Mouse (Mus musculus) forebrain, embryonic 15.5 days (tissue): Measurements from ENCODE around the gene Tpsab1. TPM values are rescaled to one million over a fixed set of nuclear protein-coding genes. Genes with fewer than 3 reads are reported as not detected.

Source experiments
- ATAC-seq: fragments of 200-750 bp; cut with Nextera tagmentation; replicated peaks from 2 replicates; pipeline ENCODE4 v1.8.0; 2017; ENCODE audit warnings: mild to moderate bottlenecking, moderate TSS enrichment, moderate library complexity
- H3K27ac ChIP-seq: fragments of 300-500 bp; sonication (generic); replicated peaks from 2 replicates; pipeline ENCODE4 v1.5.1; 2015; ENCODE audit warnings: mild to moderate bottlenecking, inconsistent platforms
- H3K27me3 ChIP-seq: fragments of 300-500 bp; sonication (generic); 2 replicates; pipeline ENCODE4 v1.6.1; 2015; ENCODE audit warnings: inconsistent platforms
- H3K36me3 ChIP-seq: fragments of 300-500 bp; sonication (generic); 2 replicates; pipeline ENCODE4 v1.6.1; 2015; ENCODE audit warnings: mild to moderate bottlenecking, inconsistent platforms
- H3K4me1 ChIP-seq: fragments of 300-500 bp; sonication (generic); 2 replicates; pipeline ENCODE4 v1.6.1; 2015; ENCODE audit warnings: inconsistent platforms
- H3K4me2 ChIP-seq: fragments of 300-500 bp; sonication (generic); replicated peaks from 2 replicates; pipeline ENCODE4 v1.6.1; 2015; ENCODE audit warnings: mild to moderate bottlenecking, inconsistent platforms
- H3K4me3 ChIP-seq: fragments of 300-500 bp; sonication (generic); 2 replicates; pipeline ENCODE4 v1.5.1; 2015; ENCODE audit warnings: mild to moderate bottlenecking, inconsistent platforms
- H3K9ac ChIP-seq: fragments of 300-500 bp; sonication (generic); replicated peaks from 2 replicates; pipeline ENCODE4 v1.6.1; 2015; ENCODE audit warnings: mild to moderate bottlenecking, inconsistent platforms
- H3K9me3 ChIP-seq: fragments of 300-500 bp; sonication (generic); 2 replicates; pipeline ENCODE4 v1.6.1; 2016; ENCODE audit warnings: inconsistent platforms
- WGBS: fragments of 180-500 bp; shearing (Covaris S2); methylation state at CpG from one replicate; pipeline ENCODE4 v1.1.7; 2015; ENCODE audit warnings: mixed read lengths; 5-methylcytosine and 5-hydroxymethylcytosine counted together
- polyA plus RNA-seq: library from polyadenylated mRNA; unstranded; fragments of >200 nt; fragmentation: Nextera tagmentation; extraction: Ambion mirVana; gene quantifications from 2 replicates; pipeline ENCODE4 v1.2.1, GENCODE M21; 2015

Tpsab1 gene
- polyA plus RNA-seq, 1 experiment from 2014 or later: not detected

DNA sequence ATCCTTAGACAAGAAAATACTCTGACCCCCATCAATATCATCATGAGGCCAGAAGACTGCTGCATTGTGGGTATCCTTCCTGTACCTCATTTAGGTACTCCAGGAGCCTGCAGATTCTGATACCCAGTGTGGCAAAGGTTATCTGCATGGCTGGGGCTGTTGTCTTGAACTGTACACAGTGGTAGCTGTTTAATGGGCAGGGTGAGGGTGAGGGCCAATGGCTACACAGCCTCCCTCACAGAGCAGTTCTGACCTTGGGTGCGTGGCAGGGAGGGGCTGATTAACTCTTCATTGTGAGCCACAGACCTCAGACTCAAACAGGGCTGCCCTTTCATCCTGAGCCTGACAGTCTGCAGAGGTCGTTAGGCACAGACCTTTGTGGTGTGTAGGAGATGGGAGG lies 22.4 kb downstream of the Tpsab1 start:
- WGBS: 13% methylated on average over 2 of the region's 2 CpGs
- no peak overlapping the region for H3K4me2 ChIP-seq
- H3K9ac ChIP-seq: no peak overlapping the region
- H3K4me1 ChIP-seq: no peaks in the 10 kb centered on the region
- H3K9me3 ChIP-seq: no peaks in the 10 kb centered on the region
- no peak for ATAC-seq
- H3K36me3 ChIP-seq: no peaks in the 10 kb centered on the region
- no peak overlapping the region for H3K4me3 ChIP-seq
- H3K27me3 ChIP-seq: no peaks in the 10 kb centered on the region
- H3K27ac ChIP-seq: no peak overlapping the region

DNA sequence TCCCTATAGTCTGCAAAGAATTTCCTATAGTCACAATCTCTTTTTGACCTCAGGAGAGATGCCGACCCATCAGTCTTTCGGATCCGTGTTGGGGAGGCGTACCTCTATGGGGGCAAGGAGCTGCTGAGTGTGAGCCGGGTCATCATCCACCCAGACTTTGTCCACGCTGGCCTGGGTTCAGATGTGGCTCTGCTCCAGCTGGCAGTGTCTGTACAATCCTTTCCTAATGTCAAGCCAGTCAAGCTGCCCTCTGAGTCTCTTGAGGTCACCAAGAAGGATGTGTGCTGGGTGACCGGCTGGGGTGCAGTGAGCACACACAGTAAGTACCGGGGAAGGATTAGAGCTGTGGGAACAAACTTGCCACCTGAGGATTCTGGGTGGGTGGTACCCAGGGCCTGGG lies 24.5 kb downstream of the Tpsab1 start:
- Histone ChIP-seq H3K4me3 (no peak overlapping the region), H3K27ac (no peak overlapping the region), H3K9me3 (no peaks in the 10 kb centered on the region), H3K27me3 (no peaks in the 10 kb centered on the region), H3K4me2 (no peak overlapping the region), H3K36me3 (no peaks in the 10 kb centered on the region), H3K4me1 (no peaks in the 10 kb centered on the region), H3K9ac (no peak overlapping the region)
- no peak for ATAC-seq
- WGBS: 90% methylated on average over 8 of the region's 8 CpGs

DNA sequence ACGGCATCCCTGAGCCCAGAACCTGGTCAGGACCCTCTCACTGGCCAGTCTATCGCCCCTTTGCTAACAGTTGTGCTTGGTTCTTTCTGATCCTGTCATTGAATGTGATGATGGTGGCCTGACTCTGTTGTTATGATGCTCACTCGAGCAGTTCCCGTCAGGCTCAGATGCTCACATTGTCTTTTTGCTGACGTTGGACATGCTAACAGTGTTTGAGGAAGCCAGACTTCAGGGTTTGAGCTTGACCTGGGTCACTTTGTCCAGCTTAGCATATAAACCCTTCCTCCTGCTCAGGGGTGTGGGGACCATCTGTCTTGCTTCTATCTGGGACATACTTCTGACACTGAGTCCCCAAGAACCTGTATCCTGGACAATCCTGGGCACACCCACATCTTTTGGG lies 27.0 kb downstream of the Tpsab1 start, which contains the start of gene Prss29:
Gene Prss29, plus strand, starts transcription at position 301 of the 400 bp plus-strand sequence.
- no peak within 1 kb of the TSS for H3K4me3 ChIP-seq
- no peaks in the 10 kb centered on the region for H3K4me1 ChIP-seq
- H3K27me3 ChIP-seq: no peaks in the 10 kb centered on the region
- no peak within 1 kb of the TSS for H3K9ac ChIP-seq
- H3K27ac ChIP-seq: no peak within 1 kb of the TSS
- H3K4me2 ChIP-seq: no peak within 1 kb of the TSS
- H3K9me3 ChIP-seq: no peaks in the 10 kb centered on the region
- 79% methylated on average over 5 of the region's 5 CpGs for WGBS
- H3K36me3 ChIP-seq: no peaks in the 10 kb centered on the region
- no peak for ATAC-seq

DNA sequence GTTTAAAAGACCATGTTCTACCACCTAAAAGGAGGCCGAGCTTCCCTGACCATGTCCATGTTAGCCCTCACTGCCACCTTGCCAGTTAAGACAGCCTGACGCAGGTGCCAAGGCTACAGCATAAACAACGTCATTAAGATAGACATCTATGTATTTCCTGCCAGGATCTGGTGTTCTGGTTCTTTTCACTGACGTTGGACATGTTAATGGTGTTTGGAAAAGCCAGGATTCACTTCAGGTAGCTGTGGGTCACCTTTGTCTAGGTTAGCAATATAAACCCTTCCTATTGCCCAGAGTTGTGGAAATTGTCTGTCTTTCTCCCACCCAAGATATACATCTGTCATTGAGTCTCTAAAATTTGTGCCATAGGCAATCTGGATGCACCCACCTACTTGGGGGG lies 37.0 kb downstream of the Tpsab1 start, which contains the start of gene Prss28:
Gene Prss28, plus strand, starts transcription at position 301 of the 400 bp plus-strand sequence.
- Histone ChIP-seq H3K27me3 (no peaks in the 10 kb centered on the region), H3K27ac (no peak within 1 kb of the TSS), H3K4me2 (no peak within 1 kb of the TSS), H3K4me3 (no peak within 1 kb of the TSS), H3K9me3 (no peaks in the 10 kb centered on the region), H3K36me3 (no peaks in the 10 kb centered on the region), H3K9ac (no peak within 1 kb of the TSS), H3K4me1 (no peaks in the 10 kb centered on the region)
- no peak for ATAC-seq
- 87% methylated on average over 4 of the region's 4 CpGs for WGBS

DNA sequence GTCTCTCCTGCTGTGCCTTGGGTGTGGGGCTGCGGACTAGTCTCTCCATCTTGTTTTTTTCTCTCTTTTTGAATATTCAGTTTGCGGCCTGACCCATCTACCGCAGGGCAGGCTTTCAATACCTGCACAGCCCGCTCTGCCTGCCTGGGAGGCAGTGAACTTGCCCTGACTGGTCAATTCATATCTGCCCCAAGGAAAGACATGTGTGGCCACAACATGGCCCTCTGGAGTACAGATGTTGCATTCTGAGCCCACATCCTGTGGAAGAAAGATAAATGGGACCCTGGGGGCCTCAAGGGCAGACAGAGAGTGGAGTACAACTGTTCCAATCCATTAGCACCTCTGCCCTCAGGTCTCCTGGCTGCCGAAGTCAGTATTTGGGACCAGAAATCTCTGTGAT lies 47.3 kb downstream of the Tpsab1 start, which contains the start of gene Prss34:
Gene Prss34, plus strand, starts transcription at position 301 of the 400 bp plus-strand sequence.
- no peaks in the 10 kb centered on the region for H3K4me1 ChIP-seq
- no peak within 1 kb of the TSS for H3K4me3 ChIP-seq
- no peaks in the 10 kb centered on the region for H3K36me3 ChIP-seq
- H3K9me3 ChIP-seq: no peaks in the 10 kb centered on the region
- H3K4me2 ChIP-seq: no peak within 1 kb of the TSS
- WGBS: 91% methylated on average over 5 of the region's 5 CpGs
- no peaks in the 10 kb centered on the region for H3K27me3 ChIP-seq
- no peak for ATAC-seq
- H3K9ac ChIP-seq: no peak within 1 kb of the TSS
- H3K27ac ChIP-seq: no peak within 1 kb of the TSS

DNA sequence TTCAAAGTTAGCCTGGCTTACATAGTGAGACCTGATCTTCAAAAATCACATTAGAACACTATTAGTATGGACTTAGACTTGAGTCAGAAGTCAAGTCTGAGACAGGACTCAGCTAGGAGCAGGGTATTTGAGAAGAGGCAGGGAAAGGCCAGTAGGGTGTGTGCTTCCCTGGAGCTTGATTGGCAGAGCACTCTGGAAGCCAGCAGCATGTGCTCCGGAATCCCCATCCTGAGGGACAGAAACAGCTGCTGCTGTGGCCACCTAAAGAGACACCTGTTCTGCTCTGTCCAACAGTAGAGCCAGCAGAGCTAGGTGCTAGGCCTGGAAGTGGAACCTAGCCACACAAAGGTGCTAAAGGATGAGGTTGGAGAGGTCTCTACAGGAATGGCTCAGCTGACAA lies 51.3 kb downstream of the Tpsab1 start:
- WGBS: 79% methylated on average over 1 of the region's 1 CpGs
- H3K4me1 ChIP-seq: no peaks in the 10 kb centered on the region
- ATAC-seq: no peak

DNA sequence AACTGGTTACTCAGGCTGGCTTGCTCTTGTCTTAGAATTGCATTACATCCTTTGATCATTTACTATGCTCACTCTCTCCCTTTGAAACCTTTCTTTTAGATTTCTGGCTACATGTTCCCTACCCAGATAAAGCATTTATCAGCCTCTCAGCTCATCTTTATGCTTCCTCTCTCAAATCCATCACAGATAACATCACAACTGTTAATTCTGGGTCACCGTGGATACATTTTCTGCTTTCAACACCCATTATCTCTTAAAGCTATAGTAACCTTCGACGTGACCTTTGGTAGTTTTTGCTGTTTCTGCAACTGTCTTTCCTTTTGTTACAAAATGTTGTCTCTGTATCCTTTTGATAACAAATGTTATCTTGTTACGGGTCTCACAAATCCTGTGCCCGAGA lies 51.9 kb downstream of the Tpsab1 start:
- no peak for ATAC-seq
- H3K27ac ChIP-seq: no peak overlapping the region
- H3K9ac ChIP-seq: no peak overlapping the region

More for the DNA sequence above, 51.3 kb downstream of the Tpsab1 start:
- Histone ChIP-seq H3K36me3 (no peaks in the 10 kb centered on the region), H3K27ac (no peak overlapping the region), H3K4me3 (no peak overlapping the region), H3K9ac (no peak overlapping the region), H3K4me2 (no peak overlapping the region), H3K27me3 (no peaks in the 10 kb centered on the region), H3K9me3 (no peaks in the 10 kb centered on the region)

More for the DNA sequence above, 51.9 kb downstream of the Tpsab1 start:
- WGBS: 81% methylated on average over 5 of the region's 5 CpGs
- no peaks in the 10 kb centered on the region for H3K36me3 ChIP-seq
- no peaks in the 10 kb centered on the region for H3K4me1 ChIP-seq
- no peak overlapping the region for H3K4me2 ChIP-seq
- H3K4me3 ChIP-seq: no peak overlapping the region
- no peaks in the 10 kb centered on the region for H3K9me3 ChIP-seq
- H3K27me3 ChIP-seq: no peaks in the 10 kb centered on the region

Other genes with a start within 250 kb of the Tpsab1 start
- gene Telo2, start 229.6 kb downstream of the Tpsab1 start, polyA plus RNA-seq: 54.6 and 57.2 TPM in 2 replicates
- gene Ptx4, start 224.8 kb downstream of the Tpsab1 start, polyA plus RNA-seq: not detected in 2 replicates
- 28.8 and 30.4 TPM in 2 replicates for gene Clcn7, start 212.2 kb downstream of the Tpsab1 start, polyA plus RNA-seq
- not detected in 2 replicates for gene Ccdc154, start 183.1 kb downstream of the Tpsab1 start, polyA plus RNA-seq
- gene Gm38655, start 170.1 kb downstream of the Tpsab1 start, polyA plus RNA-seq: not detected in 2 replicates
- 35.7 and 37.8 TPM in 2 replicates for gene BC003965, start 161.0 kb downstream of the Tpsab1 start, polyA plus RNA-seq
- gene Unkl, start 157.2 kb downstream of the Tpsab1 start, polyA plus RNA-seq: 10.6 and 14.2 TPM in 2 replicates
- 85.5 and 85.7 TPM in 2 replicates for gene Gnptg, start 105.4 kb downstream of the Tpsab1 start, polyA plus RNA-seq
- 66.2 and 69.2 TPM in 2 replicates for gene Tsr3, start 105.4 kb downstream of the Tpsab1 start, polyA plus RNA-seq
- 7.2 and 10.1 TPM in 2 replicates for gene Baiap3, start 89.2 kb downstream of the Tpsab1 start, polyA plus RNA-seq
- gene Ube2i, start 70.9 kb downstream of the Tpsab1 start, polyA plus RNA-seq: 680 and 683 TPM in 2 replicates
- 0.18 TPM in 1 of 2 replicates, not detected in the other for gene Prss34, start 47.2 kb downstream of the Tpsab1 start, polyA plus RNA-seq
- not detected in 2 replicates for gene Prss28, start 36.9 kb downstream of the Tpsab1 start, polyA plus RNA-seq
- not detected in 2 replicates for gene Prss29, start 26.9 kb downstream of the Tpsab1 start, polyA plus RNA-seq
- not detected in 2 replicates for gene Tpsb2, start 20.7 kb upstream of the Tpsab1 start, polyA plus RNA-seq
- gene Tpsg1, start 23.7 kb upstream of the Tpsab1 start, polyA plus RNA-seq: 0.77 and 0.94 TPM in 2 replicates
- gene Cacna1h, start 88.2 kb upstream of the Tpsab1 start, polyA plus RNA-seq: 13.8 and 15.8 TPM in 2 replicates
- 1.00 and 1.9 TPM in 2 replicates for gene Tekt4, start 109.1 kb upstream of the Tpsab1 start, polyA plus RNA-seq
- gene Sstr5, start 151.7 kb upstream of the Tpsab1 start, polyA plus RNA-seq: 0.11 and 0.29 TPM in 2 replicates
- gene Sox8, start 225.1 kb upstream of the Tpsab1 start, polyA plus RNA-seq: 24.0 and 26.9 TPM in 2 replicates
- gene Lmf1, start 233.5 kb upstream of the Tpsab1 start, polyA plus RNA-seq: 17.0 and 18.1 TPM in 2 replicates